Mouse (Mus musculus): Measurements from ENCODE around the gene 9930104L06Rik. TPM values are rescaled to one million over a fixed set of nuclear protein-coding genes. Genes with fewer than 3 reads are reported as not detected.
A peak's percentile ranks its signal among the peaks of the same experiment; 100 is the strongest.

9930104L06Rik gene
- polyA plus RNA-seq, 1 experiment from 2014 or later, result 17.4 TPM

DNA sequence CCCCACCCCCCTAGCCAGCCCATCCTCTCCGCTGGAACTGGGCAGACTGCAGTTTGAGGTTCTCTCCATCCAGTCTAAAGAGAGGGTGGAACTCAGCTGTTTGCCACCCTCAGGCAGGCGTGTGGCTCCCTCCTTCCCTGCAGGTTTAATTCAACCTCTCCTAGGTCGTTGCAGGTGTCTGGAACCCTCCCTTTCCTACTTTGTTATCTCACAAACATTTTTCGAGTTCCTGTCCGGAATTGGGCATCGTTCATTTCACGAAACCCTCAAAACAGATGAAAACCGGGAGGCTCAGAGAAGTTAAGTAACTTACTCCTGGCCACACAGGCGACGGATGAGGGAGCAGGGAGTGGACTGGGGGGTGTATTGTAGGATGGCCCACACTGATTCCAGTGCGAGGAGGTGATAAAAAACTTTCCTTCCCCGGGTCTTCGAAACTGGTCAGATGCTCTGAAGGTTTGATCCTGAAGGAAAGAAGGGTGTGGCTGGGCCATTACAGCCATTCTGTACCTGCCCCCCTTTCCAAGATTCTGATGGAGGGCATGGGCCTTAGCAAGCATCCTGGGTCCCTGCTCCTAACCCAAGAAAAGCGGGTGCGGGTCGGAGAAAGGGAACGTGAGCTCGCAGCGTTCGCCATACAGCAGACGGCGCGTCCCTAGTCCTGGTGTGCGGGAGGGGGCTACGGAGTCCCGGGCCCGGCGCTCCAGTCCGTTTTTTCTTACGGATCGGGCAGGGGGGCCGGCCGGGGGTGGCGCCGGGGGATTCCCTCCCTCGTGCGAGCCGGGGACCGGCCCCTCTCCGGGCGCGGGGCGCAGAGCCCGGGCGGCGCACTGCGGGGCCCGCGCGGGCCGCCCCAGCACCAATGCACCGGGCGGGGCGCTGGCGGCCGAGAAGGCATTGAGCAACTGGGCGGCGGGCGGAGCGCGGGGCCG is 49.1 kb downstream of the 9930104L06Rik start, which contains the start of gene Rspo1:
Gene Rspo1, plus strand, starts transcription at position 760 of the 932 bp plus-strand sequence.
- 1% methylated on average over 61 of the region's 62 CpGs for WGBS
- H3K27ac ChIP-seq (replicated peaks), result peak within 1 kb of the TSS; percentile 74

DNA sequence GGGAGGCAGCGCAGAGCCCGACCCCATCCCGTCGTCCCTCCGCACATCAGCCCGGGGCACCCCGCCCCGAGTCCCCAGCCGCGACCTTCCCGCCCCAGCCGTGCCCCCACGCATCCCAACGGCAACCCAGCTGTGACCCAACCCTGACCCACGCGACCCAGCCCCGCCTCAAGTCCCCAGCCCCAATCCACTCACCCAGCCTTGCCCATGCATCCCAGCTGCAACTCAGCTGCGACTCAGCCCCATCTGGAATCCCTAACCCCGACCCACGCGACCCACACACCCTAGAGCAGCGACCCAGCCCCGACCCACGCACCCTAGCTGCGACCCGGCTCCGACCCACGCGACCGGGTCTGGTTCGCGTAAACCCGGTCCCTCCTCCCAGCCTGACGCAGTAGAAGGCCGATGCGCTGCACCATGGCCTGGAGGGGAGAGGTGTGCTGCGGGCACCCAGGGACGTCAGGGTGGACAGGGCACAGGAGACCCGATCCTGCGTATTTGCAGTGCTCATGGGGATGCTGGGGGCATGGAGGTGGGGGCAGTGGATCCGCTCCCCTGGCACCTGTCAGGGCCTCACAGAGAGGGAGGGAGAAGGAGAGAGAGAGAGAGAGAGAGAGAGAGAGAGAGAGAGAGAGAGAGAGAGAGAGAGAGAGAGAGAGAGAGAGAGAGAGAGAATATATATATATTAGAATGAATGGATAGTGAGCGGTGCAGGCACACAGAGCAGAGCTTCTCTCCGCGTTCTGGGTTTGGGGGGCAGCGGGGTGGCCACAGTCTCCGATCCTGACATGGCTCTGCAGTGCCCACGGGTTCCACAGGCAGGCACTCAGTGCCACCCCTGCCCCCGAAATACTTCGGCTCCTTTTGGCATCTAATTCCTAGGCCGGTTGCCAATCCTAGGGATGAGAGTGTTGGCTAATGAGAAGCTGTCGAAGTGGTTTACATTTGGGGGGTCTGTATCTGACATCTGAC is 50.2 kb downstream of the 9930104L06Rik start:
- no peak for DNase-seq (ENCODE audit: low spot score)
- Histone ChIP-seq H3K36me3 (no peaks in the 10 kb centered on the region), H3K27me3 (ENCODE audit: low read depth, poor library complexity, severe bottlenecking) (peaks cover 99% of the 10 kb centered on the region), H3K27ac (replicated peaks) (peak overlapping the region; percentile 74), H3K9me3 (replicated peaks) (no peaks in the 10 kb centered on the region), H3K4me3 (peak overlapping the region; percentile 60), H3K4me1 (peaks cover 81% of the 10 kb centered on the region)
- WGBS, result 3% methylated on average over 43 of the region's 51 CpGs

More for the DNA sequence above, 49.1 kb downstream of the 9930104L06Rik start, which contains the start of gene Rspo1:
- DNase-seq (ENCODE audit: low spot score), result no peak
- no peaks in the 10 kb centered on the region for H3K36me3 ChIP-seq
- no peaks in the 10 kb centered on the region for H3K9me3 ChIP-seq (replicated peaks)
- peaks cover 76% of the 10 kb centered on the region for H3K4me1 ChIP-seq
- peaks cover 98% of the 10 kb centered on the region for H3K27me3 ChIP-seq (ENCODE audit: low read depth, poor library complexity, severe bottlenecking)
- peak within 1 kb of the TSS; percentile 60 for H3K4me3 ChIP-seq

DNA sequence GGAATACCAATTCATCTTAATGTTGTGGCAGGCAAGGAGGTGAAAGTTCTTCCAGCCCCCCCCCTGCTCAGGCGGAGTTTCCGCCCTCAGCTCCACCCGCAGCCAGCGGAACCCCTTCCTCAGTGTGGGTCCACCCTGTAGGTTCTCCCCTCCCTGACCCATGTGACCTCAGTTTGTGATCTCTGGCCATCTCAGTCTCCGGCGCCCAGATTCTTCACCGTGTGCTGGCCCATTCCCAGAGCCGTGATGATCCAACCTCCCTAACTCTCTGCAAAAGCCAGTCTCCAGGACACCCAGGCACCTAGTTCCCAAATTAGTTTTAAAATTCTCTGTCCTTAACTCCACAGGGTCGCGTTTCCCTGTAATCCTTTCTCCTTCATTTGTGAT is 50.9 kb downstream of the 9930104L06Rik start:
- DNase-seq (ENCODE audit: low spot score), result no peak
- Histone ChIP-seq H3K36me3 (no peaks in the 10 kb centered on the region), H3K4me3 (peak overlapping the region; percentile 60), H3K27me3 (ENCODE audit: low read depth, poor library complexity, severe bottlenecking) (peaks cover 97% of the 10 kb centered on the region), H3K9me3 (replicated peaks) (no peaks in the 10 kb centered on the region), H3K27ac (replicated peaks) (no peak overlapping the region), H3K4me1 (peaks cover 81% of the 10 kb centered on the region)
- 9% methylated on average over 10 of the region's 10 CpGs for WGBS

DNA sequence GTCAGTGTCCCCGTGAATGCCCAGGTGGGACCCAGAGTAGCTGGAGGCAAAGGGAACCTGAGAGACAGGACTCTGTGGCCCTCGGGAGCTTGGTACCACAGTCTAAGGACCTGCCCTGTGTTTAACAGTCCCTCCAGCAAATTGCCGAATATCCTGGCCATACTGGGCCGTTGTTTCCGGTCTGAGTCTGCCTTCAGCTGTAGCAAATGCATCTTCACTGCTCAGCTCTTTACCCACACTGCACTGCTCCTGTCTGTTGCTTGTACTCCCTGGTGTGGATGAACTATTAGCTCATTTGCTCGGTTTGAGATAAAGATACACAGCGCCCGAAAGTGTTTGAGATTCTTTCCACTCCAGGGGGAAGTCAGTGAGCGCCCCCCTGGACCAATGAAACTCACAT is 51.5 kb downstream of the 9930104L06Rik start:
- peak overlapping the region; percentile 33; the same call in 1 of the 2 replicates for H3K27ac ChIP-seq (replicated peaks)
- no peaks in the 10 kb centered on the region for H3K9me3 ChIP-seq (replicated peaks)
- H3K4me1 ChIP-seq, result peaks cover 81% of the 10 kb centered on the region
- WGBS, result 29% methylated on average over 9 of the region's 9 CpGs
- H3K27me3 ChIP-seq (ENCODE audit: low read depth, poor library complexity, severe bottlenecking), result peaks cover 95% of the 10 kb centered on the region
- DNase-seq (ENCODE audit: low spot score), result no peak
- peak overlapping the region; percentile 60; the same call in 1 of the 2 replicates for H3K4me3 ChIP-seq
- no peaks in the 10 kb centered on the region for H3K36me3 ChIP-seq

DNA sequence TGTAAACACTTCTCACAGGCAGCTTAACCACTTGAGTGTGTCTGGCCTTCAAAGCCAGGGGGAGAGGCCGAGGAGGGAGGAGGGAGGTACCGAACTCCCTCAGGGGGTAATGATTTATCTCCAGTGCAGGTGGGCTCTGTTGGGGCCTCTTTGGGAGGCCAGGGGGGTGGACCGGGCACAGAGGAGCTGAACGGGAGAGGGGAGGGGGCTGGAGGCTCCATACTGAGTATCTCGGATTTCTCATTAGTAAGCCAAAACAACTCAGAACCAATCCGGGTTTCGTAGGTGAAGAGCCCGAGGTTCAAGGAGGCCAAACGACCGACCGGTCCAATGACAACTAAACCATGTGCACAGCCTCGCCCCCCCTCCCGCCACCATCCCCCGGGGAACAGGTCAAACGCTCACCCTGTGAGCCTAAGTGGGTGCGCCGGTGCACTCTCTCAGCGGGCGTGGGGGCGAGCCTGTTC is 53.0 kb downstream of the 9930104L06Rik start:
- H3K27me3 ChIP-seq (ENCODE audit: low read depth, poor library complexity, severe bottlenecking), result peaks cover 81% of the 10 kb centered on the region
- WGBS, result 3% methylated on average over 20 of the region's 20 CpGs
- H3K36me3 ChIP-seq, result no peaks in the 10 kb centered on the region
- no peak for DNase-seq (ENCODE audit: low spot score)
- peaks cover 70% of the 10 kb centered on the region for H3K4me1 ChIP-seq
- peak overlapping the region; percentile 78 for H3K27ac ChIP-seq (replicated peaks)
- peak overlapping the region; percentile 50 for H3K4me3 ChIP-seq
- H3K9me3 ChIP-seq (replicated peaks), result no peaks in the 10 kb centered on the region

DNA sequence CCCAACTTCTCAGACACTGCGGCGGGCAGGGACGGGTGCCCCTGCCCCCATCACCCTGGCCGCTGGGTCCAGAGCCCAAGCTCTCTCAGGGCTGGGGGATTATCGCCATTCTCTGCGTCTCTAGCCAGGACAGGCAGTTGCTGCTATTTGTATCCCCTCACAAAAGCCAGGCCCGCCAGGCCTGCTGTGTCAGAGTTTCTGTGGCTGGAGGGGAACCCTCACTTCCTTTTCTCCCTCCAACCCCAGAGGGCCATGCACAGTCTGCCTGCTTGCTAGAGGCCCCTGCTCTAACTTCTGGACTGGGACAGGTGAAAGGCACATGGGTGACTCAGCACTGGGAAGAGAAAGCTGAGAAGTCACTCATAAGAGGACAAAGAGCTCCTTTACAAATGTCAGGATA is 53.5 kb downstream of the 9930104L06Rik start:
- peaks cover 76% of the 10 kb centered on the region for H3K27me3 ChIP-seq (ENCODE audit: low read depth, poor library complexity, severe bottlenecking)
- H3K4me1 ChIP-seq, result peaks cover 65% of the 10 kb centered on the region
- no peaks in the 10 kb centered on the region for H3K36me3 ChIP-seq
- DNase-seq (ENCODE audit: low spot score), result peak; percentile 52
- WGBS, result 1% methylated on average over 7 of the region's 7 CpGs
- H3K9me3 ChIP-seq (replicated peaks), result no peaks in the 10 kb centered on the region
- peak overlapping the region; percentile 50 for H3K4me3 ChIP-seq
- H3K27ac ChIP-seq (replicated peaks), result peak overlapping the region; percentile 78

Other genes starting within 250 kb of the 9930104L06Rik start
- 63.6 and 68.0 TPM in 2 replicates for gene Utp11, start 243.4 kb upstream of the 9930104L06Rik start, polyA plus RNA-seq (2016; fragmentation: Nextera tagmentation; extraction: Ambion mirVana)
- gene Fhl3, start 236.3 kb upstream of the 9930104L06Rik start, polyA plus RNA-seq (2016; fragmentation: Nextera tagmentation; extraction: Ambion mirVana), result 4.6 and 5.8 TPM in 2 replicates
- 247 and 256 TPM in 2 replicates for gene Sf3a3, start 222.3 kb upstream of the 9930104L06Rik start, polyA plus RNA-seq (2016; fragmentation: Nextera tagmentation; extraction: Ambion mirVana)
- 25.7 and 26.1 TPM in 2 replicates for gene Inpp5b, start 195.2 kb upstream of the 9930104L06Rik start, polyA plus RNA-seq (2016; fragmentation: Nextera tagmentation; extraction: Ambion mirVana)
- 19.2 and 21.5 TPM in 2 replicates for gene Mtf1, start 134.9 kb upstream of the 9930104L06Rik start, polyA plus RNA-seq (2016; fragmentation: Nextera tagmentation; extraction: Ambion mirVana)
- gene Yrdc, start 86.4 kb upstream of the 9930104L06Rik start, polyA plus RNA-seq (2016; fragmentation: Nextera tagmentation; extraction: Ambion mirVana), result 40.0 and 44.0 TPM in 2 replicates
- 51.5 and 52.2 TPM in 2 replicates for gene 1110065P20Rik, start 85.9 kb upstream of the 9930104L06Rik start, polyA plus RNA-seq (2016; fragmentation: Nextera tagmentation; extraction: Ambion mirVana)
- gene Maneal, start 74.9 kb upstream of the 9930104L06Rik start, polyA plus RNA-seq (2016; fragmentation: Nextera tagmentation; extraction: Ambion mirVana), result 4.2 and 4.8 TPM in 2 replicates
- 5.1 and 7.9 TPM in 2 replicates for gene Epha10, start 56.1 kb upstream of the 9930104L06Rik start, polyA plus RNA-seq (2016; fragmentation: Nextera tagmentation; extraction: Ambion mirVana)
- 271 and 298 TPM in 2 replicates for gene Cdca8, start 2.3 kb downstream of the 9930104L06Rik start, polyA plus RNA-seq (2016; fragmentation: Nextera tagmentation; extraction: Ambion mirVana)
- gene Rspo1, start 49.4 kb downstream of the 9930104L06Rik start, polyA plus RNA-seq (2016; fragmentation: Nextera tagmentation; extraction: Ambion mirVana), result 11.0 and 16.4 TPM in 2 replicates
- gene Gnl2, start 79.5 kb downstream of the 9930104L06Rik start, polyA plus RNA-seq (2016; fragmentation: Nextera tagmentation; extraction: Ambion mirVana), result 92.1 TPM in 2 replicates
- 0.32 and 0.56 TPM in 2 replicates for gene Dnali1, start 128.7 kb downstream of the 9930104L06Rik start, polyA plus RNA-seq (2016; fragmentation: Nextera tagmentation; extraction: Ambion mirVana)
- gene Snip1, start 129.6 kb downstream of the 9930104L06Rik start, polyA plus RNA-seq (2016; fragmentation: Nextera tagmentation; extraction: Ambion mirVana), result 31.4 and 32.3 TPM in 2 replicates
- gene Meaf6, start 148.1 kb downstream of the 9930104L06Rik start, polyA plus RNA-seq (2016; fragmentation: Nextera tagmentation; extraction: Ambion mirVana), result 86.3 and 88.2 TPM in 2 replicates
- gene Zc3h12a, start 190.8 kb downstream of the 9930104L06Rik start, polyA plus RNA-seq (2016; fragmentation: Nextera tagmentation; extraction: Ambion mirVana), result 0.30 and 0.46 TPM in 2 replicates